Mouse (Mus musculus): Measurements from ENCODE around the gene Slc37a2.

Slc37a2 gene

GRCm38 (mm10) chr9:37214327-37215060, 41.0 kb downstream of the Slc37a2 start:
- no peak for DNase-seq

DNA sequence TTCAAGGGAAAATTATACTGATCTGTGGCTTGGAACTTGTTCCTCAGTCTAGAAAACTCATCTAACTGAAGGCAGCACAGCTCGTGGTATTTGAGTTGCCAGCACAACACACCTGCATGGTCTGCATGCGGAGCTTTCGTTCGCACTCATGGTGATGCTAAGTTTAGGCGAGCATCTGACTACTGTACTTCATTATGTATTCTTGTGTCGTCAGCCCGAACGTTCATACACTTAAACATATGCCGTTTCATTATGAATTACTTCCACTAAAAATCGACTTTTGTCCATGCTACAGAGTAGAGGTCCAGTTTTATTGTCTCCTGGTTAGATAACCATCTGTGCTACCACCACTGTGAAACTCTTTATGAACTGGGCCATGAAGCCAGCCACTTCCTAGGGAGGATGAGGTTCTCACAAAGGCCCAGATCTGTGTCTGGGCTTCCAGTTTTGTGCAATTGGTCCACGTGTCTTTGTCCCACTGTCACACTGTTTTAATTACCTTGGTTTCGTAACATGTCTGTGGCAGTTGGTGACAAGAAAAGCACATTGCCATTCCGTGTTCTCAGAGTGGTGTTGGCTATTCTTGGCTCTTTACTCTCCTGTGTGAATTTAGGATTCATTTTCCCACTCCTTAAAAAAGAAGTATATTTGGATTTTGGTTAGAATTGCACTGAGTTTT, 42.3 kb downstream of the Slc37a2 start:
- DNase-seq = no peak

DNA sequence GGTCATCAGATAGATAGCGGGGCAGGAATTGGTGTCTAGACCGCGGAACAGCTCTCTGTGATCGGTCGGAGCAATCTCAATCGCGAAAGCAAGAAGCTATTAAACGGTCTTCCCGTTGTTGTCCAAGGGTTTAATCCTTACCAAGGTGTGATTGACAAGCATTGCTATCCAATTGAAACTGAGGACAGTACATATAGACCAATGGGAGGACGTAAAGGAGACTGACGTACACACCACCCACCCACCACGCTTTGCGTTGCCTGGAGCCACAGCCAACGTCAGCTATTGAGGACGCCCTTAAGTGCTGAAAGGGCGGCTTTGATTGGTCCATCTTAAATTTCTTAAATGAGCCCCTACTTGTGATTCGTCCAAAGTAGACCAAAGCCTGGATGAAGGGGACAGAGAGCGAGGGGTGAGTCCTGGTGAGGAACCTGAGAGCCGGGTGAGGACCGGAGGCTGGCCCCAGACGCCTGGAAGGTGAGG, 47.6 kb downstream of the Slc37a2 start, which contains the start of gene Tmem218:
Tmem218 (plus strand) TSS at position 295 of the 483 bp plus-strand sequence.
- peak; percentile 98 for DNase-seq

DNA sequence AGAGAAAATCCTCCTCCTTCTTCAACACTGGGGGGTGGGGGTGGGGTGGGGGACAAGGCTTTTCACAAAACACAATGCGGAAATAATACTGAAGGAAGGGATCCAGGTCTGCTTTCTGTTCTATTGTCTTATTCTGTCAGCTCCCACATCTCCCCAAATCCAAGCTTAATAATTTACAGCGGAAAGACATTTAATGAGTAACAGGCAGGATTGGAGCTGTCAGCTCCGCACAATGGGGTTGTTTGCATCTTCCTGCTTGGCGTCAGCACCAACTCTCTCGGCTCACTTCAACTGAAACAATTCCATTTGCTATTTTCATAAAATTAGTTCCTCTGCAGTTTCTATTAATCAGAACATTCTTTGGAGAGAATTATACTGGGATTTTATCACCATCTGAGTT, 51.7 kb downstream of the Slc37a2 start:
- no peak for DNase-seq

DNA sequence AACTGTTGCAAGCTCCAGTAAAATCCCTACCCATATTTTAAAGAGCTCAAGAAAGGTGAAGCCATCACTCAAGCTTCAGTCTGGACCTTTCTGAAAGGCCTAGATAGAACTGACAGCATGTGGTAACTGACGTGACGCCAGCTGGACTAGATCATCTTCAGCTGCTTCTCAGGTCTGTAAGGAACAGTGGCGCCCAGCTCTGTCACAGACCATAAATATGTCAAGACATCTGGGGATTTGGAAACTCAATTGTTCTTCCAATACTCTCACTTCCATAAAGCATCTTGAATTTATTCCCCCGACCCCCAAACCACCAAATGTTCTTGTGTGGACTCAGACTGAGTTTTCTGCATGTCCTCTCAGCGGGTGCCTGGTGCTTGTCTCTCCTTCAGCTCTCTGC, 55.1 kb downstream of the Slc37a2 start:
- DNase-seq = peak; percentile 56

DNA sequence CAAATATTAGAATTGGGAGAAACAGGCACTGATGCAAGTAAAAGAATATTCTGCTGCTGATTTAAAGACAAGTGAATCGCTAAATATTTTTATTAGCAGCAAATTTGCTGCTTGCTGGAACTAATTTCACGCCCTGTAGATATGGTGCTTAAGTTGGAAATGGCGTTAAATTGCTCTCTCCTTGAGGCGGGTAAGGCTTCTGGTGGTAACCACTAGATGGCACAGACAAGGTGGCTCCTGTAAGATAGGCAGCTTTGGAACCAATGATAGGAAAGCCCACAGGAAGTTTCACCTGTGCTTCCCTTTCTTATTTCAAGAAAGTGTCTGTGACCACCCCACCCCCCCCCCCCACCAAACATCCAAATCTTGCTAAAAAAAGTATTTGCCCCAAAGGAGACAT, 58.5 kb downstream of the Slc37a2 start:
- DNase-seq = no peak

- no peak for DNase-seq
Observed at GRCm38 (mm10) chr9:37188024-37188423, 67.5 kb downstream of the Slc37a2 start.

DNA sequence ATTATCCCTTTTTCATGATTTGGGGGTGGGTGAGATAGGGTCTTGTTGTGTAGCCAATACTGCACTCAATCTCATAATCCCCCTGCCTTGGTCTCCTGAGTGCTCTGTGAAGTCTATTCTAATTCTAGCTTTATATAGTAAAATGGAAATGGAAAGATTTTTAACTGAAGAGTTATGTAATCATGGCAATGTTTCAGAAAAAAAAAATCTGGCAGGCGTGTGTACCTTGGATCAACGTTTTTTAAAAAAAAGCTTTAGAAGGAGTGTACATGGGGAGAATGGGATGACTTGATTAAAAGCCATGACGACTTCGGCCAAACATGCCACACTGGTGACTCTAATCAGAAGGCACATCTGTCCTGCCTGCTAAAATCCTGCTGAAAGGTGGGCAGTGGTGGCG, 68.1 kb downstream of the Slc37a2 start:
- DNase-seq = no peak

GRCm38 (mm10) chr9:37183176-37183575, 72.4 kb downstream of the Slc37a2 start:
- no peak for DNase-seq

DNA sequence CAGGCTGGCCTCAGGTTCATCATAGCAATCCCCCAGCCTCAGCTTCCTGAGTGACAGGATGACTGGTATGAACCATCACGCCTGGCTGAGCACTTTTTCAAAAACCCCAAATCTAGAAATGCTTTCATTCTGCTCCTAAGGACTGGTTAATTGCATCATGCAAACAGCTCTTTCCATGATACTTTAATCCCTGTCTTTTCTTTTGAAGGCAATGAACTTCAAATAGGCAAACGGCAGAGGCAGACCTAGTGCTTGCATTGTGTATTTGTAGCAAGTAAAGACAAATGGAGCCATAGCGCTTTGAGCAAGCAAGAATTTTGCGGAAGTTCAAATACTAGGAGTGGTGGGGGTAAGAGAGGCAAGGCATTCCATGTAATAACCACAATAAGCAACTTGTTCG, 73.9 kb downstream of the Slc37a2 start:
- no peak for DNase-seq

DNA sequence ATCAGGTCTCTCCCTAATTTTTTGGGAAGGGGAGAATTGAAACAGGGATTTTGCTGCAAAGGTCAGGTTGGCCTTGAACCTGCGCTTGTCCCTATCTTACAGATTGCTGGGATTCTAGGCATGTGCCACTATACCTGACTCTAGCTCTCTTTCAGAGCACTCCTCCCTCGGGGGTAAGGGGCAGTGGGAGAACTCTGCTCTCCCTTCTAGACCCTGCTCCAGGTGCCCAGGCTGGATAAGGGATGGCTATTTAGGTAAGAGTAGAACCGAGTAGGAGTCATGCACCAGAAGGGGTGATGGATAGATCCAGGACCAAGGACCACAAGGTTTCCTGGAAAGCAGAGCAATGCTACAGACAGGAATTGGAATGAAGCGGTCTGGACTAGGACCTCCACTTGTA, 75.9 kb downstream of the Slc37a2 start:
- DNase-seq = no peak

DNA sequence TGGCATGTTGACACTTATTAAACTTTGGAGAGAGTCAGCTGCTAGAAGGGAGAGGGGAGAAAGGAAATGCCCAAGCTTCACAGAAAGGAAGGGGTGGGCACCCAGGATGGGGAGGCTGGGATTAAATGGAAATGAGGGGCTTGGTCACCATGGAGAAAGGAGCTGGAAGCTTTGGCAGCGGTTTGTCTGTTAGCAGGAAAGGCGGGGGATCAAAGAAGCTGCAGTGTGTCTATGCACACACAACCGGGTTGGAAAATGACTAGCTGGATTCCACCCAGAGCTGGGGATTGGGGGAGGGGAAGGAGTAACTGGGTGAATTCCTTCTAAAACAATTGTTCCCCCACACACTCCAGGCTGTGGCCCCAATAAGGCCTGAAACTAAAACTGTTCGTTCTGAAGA, 76.6 kb downstream of the Slc37a2 start:
- no peak for DNase-seq

All from lung, postnatal 36 days (tissue).